Mouse (Mus musculus): ENCODE measurements around the gene Baiap2l1.

GRCm38 (mm10) chr5:144256888-144257287, 101.0 kb downstream of the Baiap2l1 start:
- TF ChIP-seq GATA1 (IDR thresholded peaks at IDR 0.05; ENCODE audit: borderline replicate concordance, low read length): no peak
- TF ChIP-seq CTCF (IDR thresholded peaks at IDR 0.05; ENCODE audit: low read depth, low read length): no peak
- TF ChIP-seq POLR2AphosphoS5 (IDR thresholded peaks at IDR 0.05; ENCODE audit: insufficient replicate concordance, low read depth, low read length): no peak
- TF ChIP-seq TAL1 (conservative IDR thresholded peaks at IDR 0.05; ENCODE audit: low read depth, low read length): no peak
- TF ChIP-seq GATA2 (IDR thresholded peaks at IDR 0.05; ENCODE audit: borderline replicate concordance, low read depth, low read length): no peak
